Mouse (Mus musculus) ES-Bruce4 (cell line): ENCODE data around the gene Slc31a1. TPM values are rescaled to one million over a fixed set of nuclear protein-coding genes. Genes with fewer than 3 reads are reported as not detected.

Experiments used
- H3K27ac ChIP-seq: 2 replicates; pipeline ENCODE4 v1.5.1; 2012; ENCODE audit warnings: low read length, inconsistent platforms; ENCODE audit not compliant: insufficient read depth
- H3K27me3 ChIP-seq: 2 replicates; pipeline ENCODE4 v1.6.1; 2012; ENCODE audit warnings: mild to moderate bottlenecking, low read length, inconsistent platforms; ENCODE audit not compliant: control insufficient read depth, poor library complexity, insufficient read depth, severe bottlenecking
- H3K36me3 ChIP-seq: 2 replicates; pipeline ENCODE4 v1.6.1; 2012; ENCODE audit warnings: inconsistent platforms, mild to moderate bottlenecking, low read length, moderate library complexity; ENCODE audit not compliant: control insufficient read depth, poor library complexity, insufficient read depth, severe bottlenecking
- H3K4me1 ChIP-seq: one replicate; pipeline ENCODE4 v1.8.1; 2011; ENCODE audit warnings: low read length; ENCODE audit not compliant: control insufficient read depth, insufficient read depth
- H3K4me3 ChIP-seq: 2 replicates; pipeline ENCODE4 v1.5.1; 2011; ENCODE audit warnings: low read depth, mild to moderate bottlenecking, low read length
- H3K9ac ChIP-seq: 2 replicates; pipeline ENCODE4 v1.6.1; 2012; ENCODE audit warnings: low read depth, mild to moderate bottlenecking, inconsistent platforms; ENCODE audit not compliant: poor library complexity, severe bottlenecking
- H3K9me3 ChIP-seq: replicated peaks from 2 replicates; pipeline ENCODE4 v1.6.1; 2012; ENCODE audit warnings: mild to moderate bottlenecking, low read length, inconsistent platforms; ENCODE audit not compliant: control insufficient read depth, poor library complexity, insufficient read depth, severe bottlenecking
- CTCF ChIP-seq: IDR thresholded peaks from one replicate; pipeline ENCODE4 v1.8.1; 2011; ENCODE audit warnings: low read depth, low read length
- EP300 ChIP-seq: IDR thresholded peaks from 2 replicates; pipeline ENCODE4 v1.6.1; 2011; ENCODE audit warnings: low read depth, low read length; ENCODE audit not compliant: insufficient read depth
- POLR2A ChIP-seq: IDR thresholded peaks from one replicate; pipeline ENCODE4 v1.8.1; 2011; ENCODE audit warnings: low read length; ENCODE audit not compliant: insufficient read depth
- polyA plus RNA-seq: library from polyadenylated mRNA; stranded (reverse); fragments of >200 nt; gene quantifications from 2 replicates; pipeline ENCODE4 v1.2.4, GENCODE M21; 2011; ENCODE audit warnings: low read depth; ENCODE audit not compliant: missing spikeins, insufficient read depth, insufficient read length

The Slc31a1 gene
- polyA plus RNA-seq, 1 experiment, result 56.8 TPM

DNA sequence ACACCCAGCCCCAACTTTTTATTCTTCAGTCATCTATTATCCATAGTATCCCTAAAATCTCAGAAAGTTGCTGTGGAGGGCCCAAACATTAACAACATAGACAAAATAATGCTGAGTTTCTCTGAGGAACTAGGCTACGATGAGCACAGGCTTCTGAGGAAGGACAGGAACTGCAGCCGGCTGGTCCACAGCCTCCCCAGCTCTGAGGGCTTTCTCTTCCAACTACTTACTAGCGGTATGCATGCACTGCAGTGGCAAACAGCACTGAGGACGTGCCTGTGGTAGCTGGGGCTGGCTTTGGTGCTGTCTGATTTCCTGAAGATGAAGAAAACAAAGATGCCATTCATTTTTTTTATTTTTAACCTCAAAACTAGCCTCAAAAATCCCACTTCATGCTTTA is 14.7 kb upstream of the Slc31a1 start:
- no peak overlapping the region for H3K27ac ChIP-seq
- H3K4me3 ChIP-seq, result no peak overlapping the region
- TF ChIP-seq POLR2A (no peak), EP300 (no peak), CTCF (no peak)
- no peaks in the 10 kb centered on the region for H3K4me1 ChIP-seq
- H3K9me3 ChIP-seq, result no peaks in the 10 kb centered on the region
- no peaks in the 10 kb centered on the region for H3K27me3 ChIP-seq
- H3K36me3 ChIP-seq, result no peaks in the 10 kb centered on the region; the same call in 1 of the 2 replicates
- no peak overlapping the region for H3K9ac ChIP-seq

DNA sequence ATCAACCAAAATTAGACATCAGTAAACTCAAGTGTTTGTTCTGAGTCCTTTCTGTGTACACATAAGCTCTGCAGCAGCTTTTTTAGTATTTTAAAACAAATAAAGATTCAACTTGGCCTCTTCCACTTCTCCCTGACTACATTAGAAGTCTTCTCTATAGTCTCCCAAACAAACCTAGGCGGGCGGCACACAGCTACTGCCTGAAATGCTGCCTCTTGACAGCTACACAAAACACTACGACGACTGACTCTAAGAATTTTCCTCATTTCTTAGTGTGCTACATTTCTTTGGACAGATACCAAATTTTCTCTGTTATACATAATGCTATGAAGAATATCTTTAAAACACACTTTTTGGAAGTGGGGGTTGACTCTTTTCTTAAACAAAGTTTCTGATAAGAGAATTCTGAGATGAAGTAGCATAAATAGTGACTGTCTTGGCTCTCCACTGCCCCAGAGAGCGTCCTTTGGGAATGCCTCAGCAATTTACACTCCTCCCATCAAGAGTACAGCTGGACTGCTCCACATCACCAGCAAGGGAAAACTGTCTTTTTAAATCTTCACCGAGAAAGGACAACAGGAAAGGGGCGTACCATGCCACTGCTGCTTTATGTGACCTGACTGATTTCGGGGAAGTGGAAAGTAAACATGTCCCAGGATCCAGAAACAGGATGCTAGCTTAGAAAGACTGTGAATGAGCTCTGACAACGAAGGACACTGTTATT is 12.8 kb upstream of the Slc31a1 start:
- Histone ChIP-seq H3K4me3 (no peak overlapping the region), H3K9me3 (no peaks in the 10 kb centered on the region), H3K4me1 (no peaks in the 10 kb centered on the region), H3K36me3 (no peaks in the 10 kb centered on the region; the same call in 1 of the 2 replicates), H3K9ac (no peak overlapping the region), H3K27ac (no peak overlapping the region), H3K27me3 (no peaks in the 10 kb centered on the region)
- TF ChIP-seq CTCF (no peak), EP300 (no peak), POLR2A (no peak)

DNA sequence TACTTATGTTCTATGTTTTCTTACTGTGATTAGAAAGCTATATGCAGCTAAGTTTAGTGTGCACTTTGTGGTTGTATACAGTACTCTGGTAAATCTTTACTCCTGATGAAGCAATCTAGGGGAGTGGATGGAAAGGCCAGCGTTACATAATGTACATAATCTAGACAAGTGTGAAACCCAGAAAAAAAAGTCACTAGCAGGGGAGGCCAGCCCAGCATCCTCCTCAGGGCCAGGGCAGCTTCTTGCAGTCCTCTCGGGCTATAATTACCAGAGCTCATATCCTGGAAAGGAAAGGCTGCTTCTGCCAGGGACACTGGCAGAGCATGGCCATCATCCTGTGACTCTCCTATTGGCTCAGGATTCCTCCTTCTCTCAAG is 12.2 kb upstream of the Slc31a1 start:
- TF ChIP-seq CTCF (no peak), POLR2A (no peak), EP300 (no peak)
- no peaks in the 10 kb centered on the region; the same call in 1 of the 2 replicates for H3K36me3 ChIP-seq
- H3K27ac ChIP-seq, result no peak overlapping the region
- no peaks in the 10 kb centered on the region for H3K9me3 ChIP-seq
- no peaks in the 10 kb centered on the region for H3K4me1 ChIP-seq
- no peak overlapping the region for H3K9ac ChIP-seq
- no peaks in the 10 kb centered on the region for H3K27me3 ChIP-seq
- no peak overlapping the region for H3K4me3 ChIP-seq

DNA sequence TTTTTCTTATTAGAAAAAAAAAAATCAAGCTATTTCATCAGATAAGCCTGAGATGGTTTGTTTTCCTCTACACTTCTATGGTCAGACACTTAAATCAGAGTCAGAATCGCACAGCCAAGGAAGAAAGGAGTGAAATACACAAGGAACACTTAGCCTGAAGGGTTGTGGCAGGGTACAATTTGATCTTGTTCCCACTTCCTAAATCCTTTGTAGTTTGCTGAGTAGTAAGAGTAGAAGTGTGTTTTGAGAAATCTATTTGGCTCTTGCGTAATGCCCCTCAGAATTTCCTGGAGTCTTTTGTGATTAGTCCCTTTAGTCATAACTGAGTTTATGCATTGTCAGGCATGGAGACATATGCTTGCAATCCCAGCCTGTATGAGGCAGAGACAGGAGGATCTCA is 11.2 kb upstream of the Slc31a1 start:
- Histone ChIP-seq H3K27me3 (no peaks in the 10 kb centered on the region), H3K9ac (no peak overlapping the region), H3K9me3 (no peaks in the 10 kb centered on the region), H3K4me3 (no peak overlapping the region), H3K36me3 (no peaks in the 10 kb centered on the region; the same call in 1 of the 2 replicates), H3K4me1 (no peaks in the 10 kb centered on the region), H3K27ac (no peak overlapping the region)
- TF ChIP-seq CTCF, result no peak
- TF ChIP-seq POLR2A, result no peak
- TF ChIP-seq EP300, result no peak

DNA sequence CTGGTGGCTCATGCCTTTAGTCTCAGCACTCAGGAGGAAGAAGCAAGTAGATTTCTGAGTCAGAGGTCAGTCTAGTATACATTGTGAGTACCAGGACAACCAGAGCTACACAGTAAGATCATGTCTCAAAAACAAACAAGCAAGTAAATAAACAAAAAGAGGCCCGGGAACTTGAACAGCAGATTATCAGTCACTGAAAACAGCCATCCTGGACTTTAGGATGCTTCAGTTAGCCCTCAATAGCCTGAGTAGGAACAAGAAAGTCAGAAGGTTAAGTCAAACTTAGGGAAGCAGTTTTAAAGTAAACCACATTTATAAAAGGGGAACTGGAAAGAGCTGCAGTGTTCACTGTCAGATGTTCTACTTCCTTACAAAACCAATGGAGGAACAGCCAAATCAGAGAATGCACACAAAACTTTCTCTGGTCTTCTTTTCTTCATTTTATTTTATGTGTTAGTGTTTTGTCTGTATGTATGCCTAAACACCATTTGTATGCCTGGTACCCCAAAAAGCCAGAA is 2.8 kb upstream of the Slc31a1 start:
- no peaks in the 10 kb centered on the region for H3K27me3 ChIP-seq
- H3K4me1 ChIP-seq, result no peaks in the 10 kb centered on the region
- H3K9ac ChIP-seq, result no peak overlapping the region
- H3K4me3 ChIP-seq, result no peak overlapping the region
- H3K27ac ChIP-seq, result no peak overlapping the region
- H3K9me3 ChIP-seq, result no peaks in the 10 kb centered on the region
- TF ChIP-seq EP300 (no peak), CTCF (no peak), POLR2A (no peak)
- H3K36me3 ChIP-seq, result no peaks in the 10 kb centered on the region

DNA sequence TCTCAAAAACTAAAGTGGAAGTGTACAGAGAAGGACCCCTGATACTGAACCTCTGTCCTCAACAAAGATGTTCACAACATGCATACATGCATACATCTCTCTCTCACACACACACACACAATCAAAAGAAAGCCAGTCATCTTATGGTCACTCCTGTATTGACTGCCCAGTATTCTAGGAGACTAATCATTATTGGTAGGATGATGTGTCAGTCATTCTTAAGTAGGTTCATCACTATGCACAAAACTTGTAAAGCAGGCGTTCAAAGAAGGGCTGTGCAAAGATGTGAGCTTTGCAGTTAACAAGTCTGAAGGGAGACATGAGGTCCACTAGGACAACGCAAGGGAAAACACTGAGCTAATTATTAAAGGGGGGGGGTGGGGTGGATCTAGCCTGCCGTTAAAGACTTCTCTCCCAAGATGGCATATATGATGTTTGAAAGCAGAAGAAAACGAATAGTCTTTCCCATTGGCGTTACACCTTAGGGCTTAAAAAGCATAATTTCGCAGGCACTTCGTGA is 1.2 kb upstream of the Slc31a1 start:
- TF ChIP-seq POLR2A (no peak), CTCF (no peak), EP300 (no peak)
- Histone ChIP-seq H3K9ac (peak overlapping the region; percentile 32), H3K4me1 (no peaks in the 10 kb centered on the region), H3K9me3 (no peaks in the 10 kb centered on the region), H3K4me3 (peak overlapping the region; percentile 75), H3K27me3 (no peaks in the 10 kb centered on the region), H3K27ac (no peak overlapping the region), H3K36me3 (no peaks in the 10 kb centered on the region)
